Comparison of ENCODE assay signal across 13 mouse cellular contexts in genomic region chr5:64521969-64522368, GRCm38 (mm10).
DNase-seq lines count a peak whose midpoint lies in the region; ATAC-seq and TF ChIP-seq lines count a peak whose summit lies in the region.
"Had no signal": no experiment of that assay in that cellular context is flagged by ENCODE, and none has a peak within 500 bp of the region (broad histone marks: within the 10 kb centered on the region; RNA-seq: fewer than 3 reads in every experiment).

No protein-coding gene starts in this region.

- H3K27ac ChIP-seq in forebrain, embryonic 11.5 days (ENCODE audit: low read depth, low read length): no peak overlapping the region
- no peak overlapping the region for H3K27ac ChIP-seq in forebrain, embryonic 15.5 days (replicated peaks)
- no peak overlapping the region for H3K27ac ChIP-seq in liver, embryonic 14.5 days
- H3K27ac ChIP-seq: liver, embryonic 13.5 days had no signal

- POLR2A ChIA-PET in Patski (lab: Charles Lee): interaction anchor here (0.6 to 1.5 kb wide), 5 partner anchors 59 to 303 kb away, joined by 3 to 4 read pairs (median 3); no protein-coding TSS in a partner anchor

- ATAC-seq in forebrain, embryonic 11.5 days (replicated peaks; ENCODE audit: low FRiP score): no peak
- no peak for ATAC-seq in forebrain, embryonic 15.5 days (replicated peaks)
- no peak for ATAC-seq in liver, embryonic 14.5 days (ENCODE audit: insufficient read depth)
- no peak for ATAC-seq in Patski
- ATAC-seq in megakaryocyte-erythroid progenitor cell, adult 5-6 weeks (replicated peaks; ENCODE audit: low FRiP score, low TSS enrichment, poor library complexity, severe bottlenecking): 0 out of 2 replicates have a peak, but pooled peaks have one; percentile 43
- ATAC-seq: activated CD4-positive, CD25-positive, alpha-beta regulatory T cell, adult 4 months had no signal

- no peaks in the 10 kb centered on the region for H3K27me3 ChIP-seq in forebrain, embryonic 11.5 days (ENCODE audit: control insufficient read depth, insufficient read depth, low read length)
- H3K27me3 ChIP-seq in forebrain, embryonic 15.5 days: no peaks in the 10 kb centered on the region
- no peaks in the 10 kb centered on the region for H3K27me3 ChIP-seq in liver, embryonic 14.5 days (ENCODE audit: control insufficient read depth, insufficient read depth, low read length)
- no peaks in the 10 kb centered on the region for H3K27me3 ChIP-seq in Patski
- H3K27me3 ChIP-seq: liver, embryonic 13.5 days had no signal

- DNase-seq in forebrain, embryonic 11.5 days (ENCODE audit: low spot score): peak; percentile 40
- DNase-seq in liver, embryonic 14.5 days (ENCODE audit: low read depth in 3 of 3, low spot score in 3 of 3): no peak
- DNase-seq in liver: no peak
- peak; percentile 79 for DNase-seq in Patski (ENCODE audit: low read depth, low spot score)
- DNase-seq in urinary bladder, adult 18-20 months (ENCODE audit: low spot score in 2 of 2): no peak
- DNase-seq in adrenal gland, postnatal 4 days (ENCODE audit: low spot score in 2 of 2): no peak
- DNase-seq: cerebellum, adult 11-12 months; heart, postnatal 36 days; liver, embryonic 13.5 days; midbrain, embryonic 14.5 days had no signal

- no peak overlapping the region for H3K4me2 ChIP-seq in forebrain, embryonic 11.5 days (ENCODE audit: low read depth, low read length, severe bottlenecking)
- no peak overlapping the region for H3K4me2 ChIP-seq in forebrain, embryonic 15.5 days (replicated peaks)
- no peak overlapping the region for H3K4me2 ChIP-seq in liver, embryonic 14.5 days (ENCODE audit: low read depth)
- H3K4me2 ChIP-seq: liver, embryonic 13.5 days had no signal

- 0 out of 2 replicates have a peak, but pooled peaks have one; percentile 13 for TF ChIP-seq CTCF in liver, embryonic 14.5 days (IDR thresholded peaks at IDR 0.05; ENCODE audit: low read depth)
- TF ChIP-seq CTCF in Patski (IDR thresholded peaks at IDR 0.05): peak; percentile 69

- no peaks in the 10 kb centered on the region for H3K9me3 ChIP-seq in forebrain, embryonic 11.5 days (ENCODE audit: control insufficient read depth, low read length)
- no peaks in the 10 kb centered on the region for H3K9me3 ChIP-seq in forebrain, embryonic 15.5 days
- H3K9me3 ChIP-seq in liver, embryonic 14.5 days (ENCODE audit: control insufficient read depth, low read length): no peaks in the 10 kb centered on the region
- H3K9me3 ChIP-seq: liver, embryonic 13.5 days had no signal

- CTCF ChIA-PET in Patski (lab: Charles Lee): interaction anchor here (0.9 to 3.8 kb wide), 3 partner anchors 13 to 291 kb away, joined by 3 to 10 read pairs (median 4); no protein-coding TSS in a partner anchor

- H3K4me3 ChIP-seq in forebrain, embryonic 11.5 days (ENCODE audit: low read depth, low read length): no peak overlapping the region
- H3K4me3 ChIP-seq in forebrain, embryonic 15.5 days: no peak overlapping the region
- H3K4me3 ChIP-seq in liver, embryonic 14.5 days (ENCODE audit: insufficient read depth in 1 of 2, low read depth in 2 of 2, low read length in 2 of 2): no peak overlapping the region
- H3K4me3 ChIP-seq: liver, embryonic 13.5 days had no signal

- no peaks in the 10 kb centered on the region for H3K4me1 ChIP-seq in forebrain, embryonic 11.5 days (replicated peaks; ENCODE audit: control insufficient read depth, insufficient read depth, low read length)
- H3K4me1 ChIP-seq in forebrain, embryonic 15.5 days: no peaks in the 10 kb centered on the region
- peaks cover 0 to 6% of the 10 kb centered on the region in 2 experiments; a peak in 2 of 4 replicates for H3K4me1 ChIP-seq in liver, embryonic 14.5 days (replicated peaks; ENCODE audit: control insufficient read depth in 2 of 2, insufficient read depth in 2 of 2, low read length in 1 of 2)

- no peak for TF ChIP-seq EP300 in liver, embryonic 14.5 days (IDR thresholded peaks at IDR 0.05; ENCODE audit: low read depth)

- H3K9ac ChIP-seq in forebrain, embryonic 11.5 days (ENCODE audit: low read length): no peak overlapping the region
- no peak overlapping the region for H3K9ac ChIP-seq in forebrain, embryonic 15.5 days (replicated peaks)
- no peak overlapping the region for H3K9ac ChIP-seq in liver, embryonic 14.5 days (replicated peaks)
- H3K9ac ChIP-seq: liver, embryonic 13.5 days had no signal

- in situ Hi-C loops in Patski (cut with MboI; ENCODE audit: low pct_unique_long_range_greater_than_20kb): loop anchor here (10.0 kb wide), 1 partner anchor 53 kb away; no protein-coding TSS in a partner anchor

- H3K36me3 ChIP-seq in forebrain, embryonic 11.5 days (ENCODE audit: control insufficient read depth, insufficient read depth, low read length): no peaks in the 10 kb centered on the region
- no peaks in the 10 kb centered on the region for H3K36me3 ChIP-seq in forebrain, embryonic 15.5 days
- H3K36me3 ChIP-seq in liver, embryonic 14.5 days (replicated peaks; ENCODE audit: control insufficient read depth, insufficient read depth, low read depth): no peaks in the 10 kb centered on the region
- H3K36me3 ChIP-seq: liver, embryonic 13.5 days had no signal

- WGBS in forebrain, embryonic 11.5 days: 56% methylated on average over 5 of the region's 5 CpGs
- 41% methylated on average over 5 of the region's 5 CpGs for WGBS in forebrain, embryonic 15.5 days
- WGBS in liver, embryonic 14.5 days (ENCODE audit: insufficient replicate concordance): 30% methylated on average over 5 of the region's 5 CpGs

Comparison
In these comparisons a context has a peak if more than half of its experiments do, and no peak if none do; other contexts are left out.
1. DNase-seq: peak in forebrain, embryonic 11.5 days (single experiment) and Patski (single experiment); none in liver, embryonic 14.5 days (0 of 3), liver (single experiment), urinary bladder, adult 18-20 months (0 of 2) and adrenal gland, postnatal 4 days (0 of 2).